Mouse (Mus musculus): ENCODE measurements around the gene Ppp1r3g.

GRCm38 (mm10) chr13:35959391-35960067 is 890 bp downstream of the Ppp1r3g start:
- TF ChIP-seq CTCF (IDR thresholded peaks at IDR 0.05; ENCODE audit: borderline replicate concordance, insufficient read depth, low read length) (no peak), POLR2A (IDR thresholded peaks at IDR 0.05; ENCODE audit: low read depth, low read length) (no peak)

All from embryonic fibroblast, embryonic 13.5 days (primary cell).